Mouse (Mus musculus) heart, adult 2 months (tissue): ENCODE data around the gene Lect2.
A peak's percentile ranks its signal among the peaks of the same experiment; 100 is the strongest.

ENCODE experiments used
- CTCF ChIP-seq: fragments of 200-600 bp; IDR thresholded peaks from 2 replicates; pipeline ENCODE4 v1.8.1; 2022; ENCODE audit warnings: antibody characterized with exemption, mild to moderate bottlenecking, moderate library complexity
- EP300 ChIP-seq: fragments of 200-500 bp; IDR thresholded peaks from 2 replicates; pipeline ENCODE4 v1.6.1; 2011; ENCODE audit warnings: low read depth, low read length, control low read depth; ENCODE audit not compliant: insufficient read depth
- POLR2A ChIP-seq: fragments of 200-500 bp; IDR thresholded peaks from 2 replicates; pipeline ENCODE4 v1.6.1; 2011; ENCODE audit warnings: mild to moderate bottlenecking, low read depth, low read length, control low read depth; ENCODE audit not compliant: insufficient read depth

- TF ChIP-seq CTCF (no peak), POLR2A (peak; percentile 36; the same call in 1 of the 2 replicates), EP300 (no peak)
Measured at GRCm38 (mm10) chr13:56522081-56522820, 26.1 kb downstream of the Lect2 start, which contains the start of gene Fbxl21.
